Mouse (Mus musculus) CD4-positive, CD25-positive, alpha-beta regulatory T cell (primary cell): ENCODE results near the gene Tmem247. TPM values are rescaled to one million over a fixed set of nuclear protein-coding genes. Genes with fewer than 3 reads are reported as not detected.

Experiments
- polyA plus RNA-seq: library from polyadenylated mRNA; unstranded; fragments of 100-300 nt; shearing (Covaris generic); gene quantifications from one replicate; pipeline ENCODE4 v1.2.1, GENCODE M21; 2017

Tmem247 gene
- polyA plus RNA-seq = not detected

GRCm38 (mm10) chr17:86917048-86917447 is at the start of gene Tmem247:
Gene Tmem247 (plus strand): TSS chr17:86917348.

GRCm38 (mm10) chr17:86947840-86948796 is 31.0 kb downstream of the Tmem247 start, which contains the start of gene Atp6v1e2:
Gene Atp6v1e2 (minus strand): TSS chr17:86947897.

GRCm38 (mm10) chr17:86962894-86963585 is 45.9 kb downstream of the Tmem247 start, which contains the start of gene Rhoq:
Gene Rhoq (plus strand): TSS chr17:86963082.

Other genes starting within 250 kb of the Tmem247 start
- gene Epas1, start 163.6 kb upstream of the Tmem247 start, polyA plus RNA-seq = 0.54 TPM
- not detected for gene Atp6v1e2, start 30.5 kb downstream of the Tmem247 start, polyA plus RNA-seq
- gene Rhoq, start 45.7 kb downstream of the Tmem247 start, polyA plus RNA-seq = 5.3 TPM
- gene Pigf, start 108.1 kb downstream of the Tmem247 start, polyA plus RNA-seq = 19.4 TPM
- 124 TPM for gene Cript, start 108.2 kb downstream of the Tmem247 start, polyA plus RNA-seq
- gene Socs5, start 190.3 kb downstream of the Tmem247 start, polyA plus RNA-seq = 15.2 TPM